Mouse (Mus musculus) spleen, adult 12 weeks (tissue): ENCODE data around the gene Cdh18.
"Not testable (repeated sequence)": the region's sequence is repeated elsewhere in the genome, so short reads cannot be mapped to it uniquely, and the experiment has no call there.

ENCODE experiments used
- DNase-seq: peaks from one replicate; pipeline ENCODE4 v3.0.0; 2022; ENCODE audit warnings: low spot score

Gene Cdh18

DNA sequence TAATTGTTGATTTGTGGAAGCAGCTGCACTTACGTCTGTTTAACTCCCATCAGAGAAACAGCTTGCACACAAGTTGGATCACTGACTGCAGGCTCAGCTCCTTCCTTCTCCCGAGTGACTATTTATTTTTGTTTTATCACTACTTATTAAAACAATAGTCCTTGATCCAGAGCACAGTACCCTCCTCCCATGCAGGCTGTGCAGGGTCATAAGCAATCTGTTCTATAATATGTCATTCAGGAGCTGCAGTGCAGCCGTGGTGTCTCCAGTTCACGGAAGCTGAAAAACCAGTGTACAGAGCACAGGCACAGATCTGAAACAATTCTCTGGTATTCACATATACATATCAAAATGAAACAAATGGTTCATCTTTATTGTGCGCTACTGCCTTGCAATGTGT lies 625.8 kb downstream of the Cdh18 start:
- DNase-seq = no peak

- DNase-seq = no peak
Measured at GRCm38 (mm10) chr15:23212068-23212467, 663.2 kb downstream of the Cdh18 start.

DNA sequence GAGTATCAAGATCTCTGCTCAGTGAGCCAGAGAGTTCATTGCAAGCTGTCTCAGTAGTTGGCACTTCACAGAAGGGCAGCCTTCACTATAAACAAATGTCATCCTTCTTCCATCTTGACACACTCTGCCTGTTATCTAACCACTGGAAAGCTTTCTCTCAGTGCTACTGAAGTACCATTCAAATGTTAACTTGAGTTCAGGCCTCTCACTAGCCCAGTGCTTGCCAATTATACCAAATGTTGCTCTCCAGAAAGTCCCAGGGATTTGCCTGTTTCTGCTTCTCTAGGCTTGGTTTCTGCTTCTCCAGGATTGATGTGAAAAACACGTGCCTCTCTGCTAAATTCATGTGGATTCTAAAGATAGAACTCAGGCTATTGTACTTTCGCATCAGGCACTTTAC lies 681.8 kb downstream of the Cdh18 start:
- no peak for DNase-seq

GRCm38 (mm10) chr15:23257751-23258440 lies 709.1 kb downstream of the Cdh18 start:
- no peak for DNase-seq

GRCm38 (mm10) chr15:23278421-23278820 lies 729.6 kb downstream of the Cdh18 start:
- DNase-seq = no peak

GRCm38 (mm10) chr15:23305018-23305417 lies 756.2 kb downstream of the Cdh18 start:
- DNase-seq = no peak

DNA sequence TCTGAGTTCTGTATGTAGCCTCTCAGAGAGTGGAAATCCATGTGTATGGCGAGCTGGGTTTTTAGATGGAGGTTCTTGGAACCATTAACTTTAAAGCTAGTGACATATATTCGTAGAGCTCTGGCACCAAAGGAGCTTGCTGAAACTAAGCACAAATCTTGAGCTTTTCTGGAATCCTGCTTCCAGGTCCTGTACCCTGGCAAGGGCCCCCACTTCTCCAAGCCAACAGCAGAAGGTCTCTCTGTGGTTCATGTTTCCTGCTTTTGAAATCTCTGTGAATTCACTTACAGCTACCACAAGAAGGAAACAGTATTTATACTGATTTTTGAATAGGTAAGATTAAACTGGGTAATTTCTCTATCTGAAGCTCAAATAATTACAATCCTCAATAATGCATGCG lies 767.9 kb downstream of the Cdh18 start:
- DNase-seq = no peak

DNA sequence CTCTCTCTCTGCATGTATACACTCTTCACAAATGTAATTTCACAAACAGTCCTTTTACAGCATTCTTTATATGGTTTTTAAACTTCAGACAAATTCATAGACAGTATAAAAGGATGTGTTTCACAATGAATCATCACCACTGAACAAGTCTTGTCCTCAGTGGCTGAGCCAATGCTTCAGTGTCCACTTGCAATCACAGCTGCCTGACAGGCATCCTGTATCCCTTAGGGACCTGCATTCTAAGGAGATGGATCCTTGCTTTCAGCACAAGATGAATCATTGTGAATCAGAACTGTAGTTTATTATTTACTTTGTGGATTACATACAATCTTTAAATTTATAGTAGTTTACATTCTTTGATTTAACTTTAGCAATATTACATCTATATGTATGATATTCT lies 768.6 kb downstream of the Cdh18 start:
- no peak for DNase-seq

DNA sequence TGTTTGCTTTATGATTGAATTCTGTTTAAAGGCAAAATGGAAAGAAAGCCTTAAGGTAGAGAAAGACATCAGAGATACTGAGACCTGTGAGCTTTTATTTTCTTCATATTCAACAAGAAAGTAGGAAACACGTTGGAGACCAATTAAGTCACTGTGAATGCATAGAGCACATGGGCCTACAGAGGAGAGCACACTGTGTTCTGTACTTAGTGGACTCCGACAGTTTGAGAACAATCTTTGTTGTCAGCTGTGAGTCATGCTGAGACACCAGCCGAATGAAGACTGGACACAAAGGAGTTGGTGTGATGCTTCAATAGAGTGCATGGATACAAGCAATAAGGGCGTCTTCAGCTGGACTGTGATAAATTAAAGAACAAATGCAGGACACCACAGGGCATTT lies 791.5 kb downstream of the Cdh18 start:
- DNase-seq = not testable (repeated sequence)

DNA sequence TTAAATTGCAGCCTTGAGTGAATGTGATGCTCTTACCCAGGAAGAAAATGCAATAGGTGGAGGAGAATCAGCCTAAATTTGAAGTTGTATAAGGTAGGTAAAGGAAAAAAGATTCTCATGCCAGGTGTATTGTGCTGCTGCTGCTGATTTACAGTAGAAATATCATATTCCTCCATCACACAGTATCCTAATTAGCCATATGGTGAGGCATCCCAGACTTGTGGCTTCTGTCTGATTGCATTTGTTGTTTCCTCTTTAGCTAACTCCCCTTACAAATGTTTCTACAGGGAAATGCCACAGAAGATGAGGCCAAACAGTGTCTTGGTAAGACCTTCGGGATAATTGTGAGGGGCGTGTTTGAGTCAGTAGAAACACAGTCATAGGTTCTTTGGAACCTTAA lies 802.3 kb downstream of the Cdh18 start:
- DNase-seq = no peak

- no peak for DNase-seq
Measured at GRCm38 (mm10) chr15:23366325-23366724, 817.5 kb downstream of the Cdh18 start.

DNA sequence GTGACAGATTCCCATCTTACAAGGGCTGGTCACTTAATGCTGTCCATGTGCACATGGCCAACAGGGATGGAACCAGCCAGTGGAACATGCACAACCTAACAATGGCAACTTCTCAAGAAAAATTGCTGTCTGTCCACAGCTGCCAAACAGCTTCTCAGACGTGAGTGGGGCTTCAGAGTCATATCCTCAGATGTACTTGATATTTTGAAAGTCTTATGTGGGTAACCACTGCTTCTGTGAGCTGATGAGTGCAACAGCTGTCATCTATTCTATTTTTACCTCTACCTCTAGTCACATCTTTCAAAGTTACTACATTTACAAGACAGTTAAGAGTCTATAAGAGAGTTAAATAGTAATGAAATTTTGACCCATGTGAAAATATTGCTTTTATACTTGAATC lies 818.9 kb downstream of the Cdh18 start:
- DNase-seq = no peak

GRCm38 (mm10) chr15:23378016-23378750 lies 829.4 kb downstream of the Cdh18 start:
- no peak for DNase-seq

GRCm38 (mm10) chr15:23385816-23386215 lies 837.0 kb downstream of the Cdh18 start:
- no peak for DNase-seq

- DNase-seq = no peak
Measured at GRCm38 (mm10) chr15:23396646-23397045, 847.8 kb downstream of the Cdh18 start.

GRCm38 (mm10) chr15:23403792-23404191 lies 855.0 kb downstream of the Cdh18 start:
- no peak for DNase-seq

- DNase-seq = no peak
Measured at GRCm38 (mm10) chr15:23408256-23408655, 859.4 kb downstream of the Cdh18 start.

DNA sequence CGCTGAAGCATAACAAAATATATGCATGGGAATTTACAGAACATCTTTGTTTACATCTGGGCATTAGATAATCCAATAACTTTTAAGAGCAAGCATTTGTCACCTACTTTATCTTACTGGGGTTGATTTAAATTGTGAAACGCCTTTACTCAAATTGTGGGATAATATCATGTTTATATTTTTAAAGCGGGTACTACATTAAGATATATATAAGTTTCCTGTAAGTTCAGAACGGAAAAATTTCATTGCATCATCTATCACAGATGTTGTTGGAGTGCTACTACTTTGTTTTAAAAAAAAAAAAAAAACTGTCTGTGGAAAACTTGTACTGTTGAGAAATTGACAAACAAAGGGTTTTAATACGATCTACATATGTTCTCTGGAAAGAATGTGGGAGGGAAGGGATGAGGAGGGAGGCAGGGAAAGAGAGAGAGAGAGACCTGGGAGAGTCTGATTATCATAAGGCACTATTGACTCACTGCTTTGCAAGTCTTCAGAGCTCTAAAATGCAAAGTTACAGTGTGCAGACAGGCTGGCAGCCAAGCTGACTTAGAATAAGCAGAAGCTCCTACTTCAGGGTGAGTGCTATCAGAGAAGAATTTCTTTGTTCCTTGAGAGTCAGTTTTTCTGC lies 867.7 kb downstream of the Cdh18 start:
- no peak for DNase-seq

GRCm38 (mm10) chr15:23418158-23418557 lies 869.3 kb downstream of the Cdh18 start:
- no peak for DNase-seq

DNA sequence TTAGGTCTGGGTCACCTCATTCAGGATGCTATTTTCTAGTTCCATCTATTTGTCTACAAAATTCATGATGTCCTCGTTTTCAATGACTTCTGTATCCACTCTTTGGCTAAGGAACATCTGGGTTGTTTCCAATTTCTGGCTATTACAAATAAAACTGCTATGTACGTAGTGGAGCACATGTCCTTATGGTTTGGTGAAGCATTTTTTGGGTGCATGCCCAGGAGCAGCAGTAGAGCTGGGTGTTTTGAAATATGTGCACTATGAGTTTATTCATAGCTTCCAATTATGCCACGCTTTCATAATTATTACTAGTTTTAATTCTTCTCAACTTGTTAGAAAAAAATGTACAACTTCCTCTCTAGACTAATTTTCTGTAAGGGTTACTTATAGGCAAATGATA lies 871.2 kb downstream of the Cdh18 start:
- no peak for DNase-seq

DNA sequence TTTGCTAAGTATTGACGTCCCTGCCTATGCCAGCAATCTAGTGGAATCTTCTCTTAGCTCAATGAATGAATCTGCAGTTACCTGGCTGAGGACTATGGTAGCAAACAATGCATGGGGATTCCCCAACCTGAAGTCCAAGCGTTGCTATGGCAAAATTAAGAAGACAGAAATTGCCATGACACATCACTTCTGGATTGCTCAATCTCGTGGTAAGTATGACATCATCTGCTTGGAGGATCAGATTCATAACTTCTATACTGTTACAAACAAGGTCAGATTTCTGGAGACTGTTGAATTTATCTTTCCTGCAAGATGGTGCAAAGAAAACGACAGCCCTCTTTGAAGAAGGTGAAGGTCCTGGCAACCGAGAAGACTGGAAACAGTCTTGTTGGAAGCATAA lies 881.2 kb downstream of the Cdh18 start:
- DNase-seq = no peak

DNA sequence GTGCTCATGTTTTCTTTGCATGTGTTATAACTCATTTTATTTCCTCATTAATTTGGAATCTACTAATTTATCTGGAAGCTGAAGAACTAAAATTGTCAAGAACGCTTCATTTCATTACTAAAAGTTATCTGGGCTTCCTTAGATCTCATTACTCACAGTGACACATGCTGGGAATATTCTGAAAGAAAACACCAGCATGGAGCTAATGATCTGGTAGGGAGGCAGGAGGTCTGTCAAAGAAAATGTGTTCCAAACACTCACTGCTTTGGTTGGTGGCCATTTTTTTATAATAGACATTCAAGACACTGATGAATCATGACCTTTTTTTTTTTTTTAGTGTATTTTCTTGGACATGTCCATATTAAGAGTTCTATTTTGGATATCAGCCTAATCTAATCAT lies 899.7 kb downstream of the Cdh18 start:
- DNase-seq = no peak

GRCm38 (mm10) chr15:23452098-23452625 lies 903.3 kb downstream of the Cdh18 start:
- no peak for DNase-seq
